Mouse (Mus musculus): ENCODE results near the gene Ptprf. TPM values are rescaled to one million over a fixed set of nuclear protein-coding genes. Genes with fewer than 3 reads are reported as not detected.

The Ptprf gene
- 69.5 and 73.4 TPM in 2 replicates for polyA plus RNA-seq (2014; fragmentation: Nextera tagmentation; extraction: Ambion mirVana)

DNA sequence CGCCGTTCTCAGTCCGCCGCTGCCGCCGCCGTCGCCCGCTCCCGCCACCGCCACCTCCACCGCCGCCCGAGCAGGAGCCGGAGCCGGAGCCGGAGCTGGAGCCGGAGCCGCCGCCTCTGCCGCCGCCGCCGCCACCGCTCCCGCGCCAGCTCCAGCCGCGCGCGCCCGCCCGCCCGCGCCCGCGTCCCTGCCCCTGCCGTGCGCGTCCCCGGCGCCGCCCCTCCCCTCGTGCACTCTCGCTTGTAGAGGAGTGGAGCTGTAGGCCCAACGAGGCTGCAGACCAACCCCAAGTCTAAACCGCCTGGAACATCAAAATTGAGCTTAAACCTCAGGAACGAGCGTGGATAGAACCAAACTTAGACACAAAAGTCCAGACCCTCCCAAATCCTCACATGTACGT, at the start of gene Ptprf:
TSS of gene Ptprf (minus strand) at position 175 of the 400 bp plus-strand sequence.
- H3K4me1 ChIP-seq (ENCODE audit: control insufficient read depth, insufficient read depth, low read length) = peaks cover 20% of the 10 kb centered on the region
- peak within 1 kb of the TSS; percentile 88 for H3K4me3 ChIP-seq (replicated peaks; ENCODE audit: low read depth, low read length)
- H3K27me3 ChIP-seq (ENCODE audit: control insufficient read depth, insufficient read depth, low read length) = no peaks in the 10 kb centered on the region
- under 1% methylated on average over 39 of the region's 50 CpGs for WGBS
- peak; percentile 92 for DNase-seq
- peak; percentile 65 for ATAC-seq (ENCODE audit: low FRiP score, low TSS enrichment)
- H3K9ac ChIP-seq (replicated peaks; ENCODE audit: low read length) = peak within 1 kb of the TSS; percentile 93
- H3K36me3 ChIP-seq (ENCODE audit: control insufficient read depth, insufficient read depth, low read length) = peaks cover 9% of the 10 kb centered on the region; the same call in 1 of the 2 replicates
- H3K9me3 ChIP-seq (ENCODE audit: control insufficient read depth, low read length) = no peaks in the 10 kb centered on the region
- H3K4me2 ChIP-seq (ENCODE audit: low read length) = peak within 1 kb of the TSS; percentile 85
- H3K27ac ChIP-seq (replicated peaks; ENCODE audit: low read depth, low read length) = peak within 1 kb of the TSS; percentile 89

DNA sequence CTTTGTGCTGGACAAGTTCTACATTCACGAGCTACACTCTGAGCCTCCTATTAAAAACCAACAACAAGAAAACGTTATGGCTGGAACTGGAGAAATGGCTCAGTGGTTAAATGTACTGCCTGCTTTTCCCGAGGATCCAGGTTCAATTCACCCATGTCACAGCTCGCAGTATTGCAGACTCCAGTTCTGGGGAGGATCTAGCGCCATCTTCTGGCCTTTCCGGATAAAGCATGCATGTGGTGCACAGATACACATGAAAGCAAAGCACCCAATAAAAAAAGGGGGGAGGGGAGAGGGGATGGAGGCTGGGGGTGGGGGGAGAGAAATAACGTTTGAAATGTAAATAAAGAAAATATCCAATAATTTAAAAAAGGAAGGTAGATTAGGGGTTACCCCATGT, 45.5 kb upstream of the Ptprf start:
- no peaks in the 10 kb centered on the region for H3K27me3 ChIP-seq (ENCODE audit: control insufficient read depth, insufficient read depth, low read length)
- no peak overlapping the region for H3K4me2 ChIP-seq (ENCODE audit: low read length)
- H3K9ac ChIP-seq (replicated peaks; ENCODE audit: low read length) = no peak overlapping the region
- no peaks in the 10 kb centered on the region for H3K9me3 ChIP-seq (ENCODE audit: control insufficient read depth, low read length)
- WGBS = 15% methylated on average over 7 of the region's 7 CpGs
- H3K36me3 ChIP-seq (ENCODE audit: control insufficient read depth, insufficient read depth, low read length) = no peaks in the 10 kb centered on the region
- ATAC-seq (ENCODE audit: low FRiP score, low TSS enrichment) (no peak), DNase-seq (peak; percentile 82)
- H3K4me1 ChIP-seq (ENCODE audit: control insufficient read depth, insufficient read depth, low read length) = no peaks in the 10 kb centered on the region
- no peak overlapping the region for H3K27ac ChIP-seq (replicated peaks; ENCODE audit: low read depth, low read length)
- no peak overlapping the region for H3K4me3 ChIP-seq (replicated peaks; ENCODE audit: low read depth, low read length)

- Histone ChIP-seq H3K27me3 (ENCODE audit: control insufficient read depth, insufficient read depth, low read length) (no peaks in the 10 kb centered on the region), H3K4me3 (replicated peaks; ENCODE audit: low read depth, low read length) (no peak overlapping the region), H3K9me3 (ENCODE audit: control insufficient read depth, low read length) (no peaks in the 10 kb centered on the region), H3K36me3 (ENCODE audit: control insufficient read depth, insufficient read depth, low read length) (no peaks in the 10 kb centered on the region), H3K27ac (replicated peaks; ENCODE audit: low read depth, low read length) (no peak overlapping the region), H3K9ac (replicated peaks; ENCODE audit: low read length) (no peak overlapping the region), H3K4me2 (ENCODE audit: low read length) (no peak overlapping the region), H3K4me1 (ENCODE audit: control insufficient read depth, insufficient read depth, low read length) (no peaks in the 10 kb centered on the region)
- DNase-seq (no peak), ATAC-seq (ENCODE audit: low FRiP score, low TSS enrichment) (no peak)
- WGBS = 71% methylated on average over 4 of the region's 4 CpGs
Observed at GRCm38 (mm10) chr4:118335991-118336390, 44.8 kb upstream of the Ptprf start.

DNA sequence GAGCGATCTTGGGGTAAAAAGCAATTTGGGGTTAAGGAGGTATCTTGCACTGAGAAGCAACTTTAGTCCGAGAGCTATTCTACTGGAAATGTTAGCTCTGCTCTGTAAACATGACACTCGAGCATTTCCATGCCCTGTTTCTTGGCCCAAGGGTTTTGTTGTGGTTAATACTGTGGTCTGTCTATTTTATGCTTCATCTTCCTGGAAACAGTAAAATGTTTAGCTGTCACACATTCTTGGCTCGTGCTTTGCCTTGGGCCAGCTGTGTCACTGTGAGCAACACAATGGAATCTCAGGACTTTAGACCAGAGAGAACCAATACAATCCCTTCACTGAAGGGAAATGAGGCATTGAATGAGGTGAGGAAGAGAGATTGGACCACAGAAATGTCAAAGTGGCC, 40.6 kb upstream of the Ptprf start:
- no peak for ATAC-seq (ENCODE audit: low FRiP score, low TSS enrichment)
- 70% methylated on average over 4 of the region's 4 CpGs for WGBS

DNA sequence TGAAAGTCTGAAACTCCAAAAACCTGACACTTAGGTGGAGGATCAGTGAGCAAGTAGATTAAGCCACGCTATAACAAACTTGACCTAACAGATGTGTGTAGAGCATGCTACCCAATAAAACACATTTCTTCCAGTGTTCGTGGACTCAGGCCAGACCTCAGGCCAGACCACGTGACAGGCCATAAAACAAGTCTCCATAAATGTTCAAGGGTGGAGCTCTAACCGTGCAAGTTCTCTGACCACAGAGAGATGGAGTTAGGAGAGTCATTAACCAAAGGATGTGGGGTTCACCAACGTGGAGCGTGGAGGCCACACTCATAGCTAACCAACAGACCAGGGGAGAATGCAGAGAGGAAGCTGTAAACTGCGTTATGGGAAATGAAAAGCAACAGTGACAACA, 35.3 kb upstream of the Ptprf start:
- no peak for DNase-seq
- no peak for ATAC-seq (ENCODE audit: low FRiP score, low TSS enrichment)
- Histone ChIP-seq H3K4me2 (ENCODE audit: low read length) (no peak overlapping the region), H3K4me1 (ENCODE audit: control insufficient read depth, insufficient read depth, low read length) (no peaks in the 10 kb centered on the region), H3K27me3 (ENCODE audit: control insufficient read depth, insufficient read depth, low read length) (no peaks in the 10 kb centered on the region), H3K9me3 (ENCODE audit: control insufficient read depth, low read length) (no peaks in the 10 kb centered on the region), H3K36me3 (ENCODE audit: control insufficient read depth, insufficient read depth, low read length) (no peaks in the 10 kb centered on the region), H3K27ac (replicated peaks; ENCODE audit: low read depth, low read length) (no peak overlapping the region), H3K4me3 (replicated peaks; ENCODE audit: low read depth, low read length) (no peak overlapping the region), H3K9ac (replicated peaks; ENCODE audit: low read length) (no peak overlapping the region)
- 79% methylated on average over 7 of the region's 7 CpGs for WGBS

More for the DNA sequence above, 40.6 kb upstream of the Ptprf start:
- no peak for DNase-seq
- no peaks in the 10 kb centered on the region for H3K9me3 ChIP-seq (ENCODE audit: control insufficient read depth, low read length)
- no peak overlapping the region for H3K4me2 ChIP-seq (ENCODE audit: low read length)
- no peak overlapping the region for H3K4me3 ChIP-seq (replicated peaks; ENCODE audit: low read depth, low read length)
- no peak overlapping the region for H3K27ac ChIP-seq (replicated peaks; ENCODE audit: low read depth, low read length)
- no peaks in the 10 kb centered on the region for H3K4me1 ChIP-seq (ENCODE audit: control insufficient read depth, insufficient read depth, low read length)
- no peaks in the 10 kb centered on the region for H3K36me3 ChIP-seq (ENCODE audit: control insufficient read depth, insufficient read depth, low read length)
- no peak overlapping the region for H3K9ac ChIP-seq (replicated peaks; ENCODE audit: low read length)
- no peaks in the 10 kb centered on the region for H3K27me3 ChIP-seq (ENCODE audit: control insufficient read depth, insufficient read depth, low read length)

DNA sequence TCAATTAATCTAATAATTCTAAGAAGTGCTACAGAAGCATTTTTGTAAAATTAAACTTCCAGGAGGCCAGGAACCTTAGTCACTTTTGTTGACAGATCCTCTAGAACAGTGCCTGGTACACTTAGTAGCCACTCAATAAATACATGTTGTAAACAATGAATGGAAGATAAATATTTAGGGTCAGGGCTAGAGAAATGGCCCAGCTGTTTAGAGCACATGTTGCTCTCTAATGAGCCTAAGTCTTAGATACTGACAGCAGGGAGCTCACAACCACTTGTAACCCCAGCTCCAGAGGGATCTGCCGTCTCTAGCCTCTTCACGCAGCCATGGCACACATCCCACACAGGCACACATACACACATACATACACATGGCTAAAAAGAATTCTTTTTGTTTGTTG, 29.4 kb upstream of the Ptprf start:
- DNase-seq = no peak
- Histone ChIP-seq H3K27ac (replicated peaks; ENCODE audit: low read depth, low read length) (no peak overlapping the region), H3K4me2 (ENCODE audit: low read length) (no peak overlapping the region), H3K4me3 (replicated peaks; ENCODE audit: low read depth, low read length) (no peak overlapping the region), H3K27me3 (ENCODE audit: control insufficient read depth, insufficient read depth, low read length) (no peaks in the 10 kb centered on the region), H3K9me3 (ENCODE audit: control insufficient read depth, low read length) (no peaks in the 10 kb centered on the region), H3K4me1 (ENCODE audit: control insufficient read depth, insufficient read depth, low read length) (peaks cover 3% of the 10 kb centered on the region; the same call in 1 of the 2 replicates), H3K36me3 (ENCODE audit: control insufficient read depth, insufficient read depth, low read length) (no peaks in the 10 kb centered on the region), H3K9ac (replicated peaks; ENCODE audit: low read length) (no peak overlapping the region)
- no peak for ATAC-seq (ENCODE audit: low FRiP score, low TSS enrichment)
- WGBS = 77% methylated on average over 2 of the region's 2 CpGs

GRCm38 (mm10) chr4:118319706-118320344, 28.6 kb upstream of the Ptprf start:
- ATAC-seq (ENCODE audit: low FRiP score, low TSS enrichment) = no peak
- H3K27ac ChIP-seq (replicated peaks; ENCODE audit: low read depth, low read length) = no peak overlapping the region
- H3K9ac ChIP-seq (replicated peaks; ENCODE audit: low read length) = no peak overlapping the region

DNA sequence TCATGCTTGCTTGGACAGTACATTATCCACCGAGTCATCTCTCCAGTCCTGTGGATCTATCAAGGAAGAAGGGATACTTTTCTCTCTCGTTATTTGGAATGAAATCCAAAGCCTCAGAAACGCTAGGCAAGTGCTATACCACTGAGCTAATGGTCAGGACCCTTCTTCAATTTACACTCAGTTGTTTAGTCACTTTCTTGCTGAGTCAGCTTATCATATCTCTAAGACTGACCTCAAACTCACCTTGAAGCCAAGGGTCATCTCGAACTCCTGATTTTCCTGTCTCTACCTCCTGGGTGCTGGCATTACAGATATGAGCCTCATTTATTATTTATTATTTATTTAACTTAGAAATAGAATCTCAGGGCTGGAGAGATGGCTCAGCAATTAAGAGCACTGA, 25.5 kb upstream of the Ptprf start:
- Histone ChIP-seq H3K27me3 (ENCODE audit: control insufficient read depth, insufficient read depth, low read length) (no peaks in the 10 kb centered on the region), H3K4me1 (ENCODE audit: control insufficient read depth, insufficient read depth, low read length) (peaks cover 3% of the 10 kb centered on the region; the same call in 1 of the 2 replicates), H3K36me3 (ENCODE audit: control insufficient read depth, insufficient read depth, low read length) (no peaks in the 10 kb centered on the region), H3K4me3 (replicated peaks; ENCODE audit: low read depth, low read length) (no peak overlapping the region), H3K4me2 (ENCODE audit: low read length) (no peak overlapping the region), H3K9ac (replicated peaks; ENCODE audit: low read length) (no peak overlapping the region), H3K9me3 (ENCODE audit: control insufficient read depth, low read length) (no peaks in the 10 kb centered on the region), H3K27ac (replicated peaks; ENCODE audit: low read depth, low read length) (no peak overlapping the region)
- DNase-seq = no peak
- WGBS = 88% methylated on average over 4 of the region's 4 CpGs
- no peak for ATAC-seq (ENCODE audit: low FRiP score, low TSS enrichment)

More at GRCm38 (mm10) chr4:118319706-118320344, 28.6 kb upstream of the Ptprf start:
- Histone ChIP-seq H3K36me3 (ENCODE audit: control insufficient read depth, insufficient read depth, low read length) (no peaks in the 10 kb centered on the region), H3K9me3 (ENCODE audit: control insufficient read depth, low read length) (no peaks in the 10 kb centered on the region), H3K4me2 (ENCODE audit: low read length) (peak overlapping the region; percentile 15; the same call in 1 of the 2 replicates), H3K4me3 (replicated peaks; ENCODE audit: low read depth, low read length) (no peak overlapping the region), H3K4me1 (ENCODE audit: control insufficient read depth, insufficient read depth, low read length) (peaks cover 3% of the 10 kb centered on the region; the same call in 1 of the 2 replicates), H3K27me3 (ENCODE audit: control insufficient read depth, insufficient read depth, low read length) (no peaks in the 10 kb centered on the region)
- peak; percentile 25 for DNase-seq
- 29% methylated on average over 8 of the region's 8 CpGs for WGBS

DNA sequence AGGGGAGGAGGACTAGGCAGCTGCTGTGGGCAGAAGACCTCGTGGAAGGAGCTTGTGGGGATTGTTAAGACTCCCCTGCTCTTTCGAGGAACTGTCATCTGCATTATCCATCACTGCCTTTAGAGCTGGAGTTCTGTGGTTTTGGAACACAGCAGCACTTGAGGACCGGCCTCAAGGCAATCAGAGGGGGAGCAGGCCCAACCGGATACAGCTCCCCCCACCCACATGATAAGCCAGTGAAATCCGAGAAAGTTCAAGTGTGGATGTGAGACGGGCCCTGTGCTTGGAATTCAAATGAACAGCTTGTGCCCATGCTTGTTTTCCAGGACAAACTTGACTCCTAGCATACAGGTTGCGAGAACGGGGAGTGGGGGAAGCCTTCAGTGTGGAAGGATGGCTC, 24.1 kb upstream of the Ptprf start:
- no peak overlapping the region for H3K27ac ChIP-seq (replicated peaks; ENCODE audit: low read depth, low read length)
- no peaks in the 10 kb centered on the region for H3K27me3 ChIP-seq (ENCODE audit: control insufficient read depth, insufficient read depth, low read length)
- no peaks in the 10 kb centered on the region for H3K9me3 ChIP-seq (ENCODE audit: control insufficient read depth, low read length)
- H3K9ac ChIP-seq (replicated peaks; ENCODE audit: low read length) = no peak overlapping the region
- WGBS = 58% methylated on average over 8 of the region's 8 CpGs
- H3K4me1 ChIP-seq (ENCODE audit: control insufficient read depth, insufficient read depth, low read length) = peaks cover 3% of the 10 kb centered on the region; the same call in 1 of the 2 replicates
- no peaks in the 10 kb centered on the region for H3K36me3 ChIP-seq (ENCODE audit: control insufficient read depth, insufficient read depth, low read length)
- H3K4me2 ChIP-seq (ENCODE audit: low read length) = no peak overlapping the region
- no peak overlapping the region for H3K4me3 ChIP-seq (replicated peaks; ENCODE audit: low read depth, low read length)
- no peak for DNase-seq
- ATAC-seq (ENCODE audit: low FRiP score, low TSS enrichment) = no peak
